Mouse (Mus musculus) telencephalon, adult 2 months (tissue): ENCODE results near the gene Teddm3.
"Not testable (repeated sequence)": the region's sequence is repeated elsewhere in the genome, so short reads cannot be mapped to it uniquely, and the experiment has no call there.

Source experiments
- DNase-seq: peaks from one replicate; pipeline ENCODE4 v3.0.0-alpha.2; 2011; ENCODE audit warnings: low read depth, low spot score

The Teddm3 gene

GRCm38 (mm10) chr16:21151564-21152361 is 2.0 kb downstream of the Teddm3 start:
- DNase-seq: no peak

GRCm38 (mm10) chr16:21149896-21150295 is 3.9 kb downstream of the Teddm3 start:
- no peak for DNase-seq

GRCm38 (mm10) chr16:21148451-21148850 is 5.3 kb downstream of the Teddm3 start:
- not testable (repeated sequence) for DNase-seq

- DNase-seq: no peak
Observed at GRCm38 (mm10) chr16:21136312-21137083, 17.3 kb downstream of the Teddm3 start.

GRCm38 (mm10) chr16:21127666-21128065 is 26.1 kb downstream of the Teddm3 start:
- DNase-seq: not testable (repeated sequence)

- DNase-seq: not testable (repeated sequence)
Observed at GRCm38 (mm10) chr16:21122776-21123175, 31.0 kb downstream of the Teddm3 start.

GRCm38 (mm10) chr16:21116078-21116477 is 37.7 kb downstream of the Teddm3 start:
- no peak for DNase-seq

- no peak for DNase-seq
Observed at GRCm38 (mm10) chr16:21109473-21109872, 44.3 kb downstream of the Teddm3 start.
